Mouse (Mus musculus) retina, adult 2 months (tissue): Measurements from ENCODE around the gene Hip1.
"Not testable (repeated sequence)": the region's sequence is repeated elsewhere in the genome, so short reads cannot be mapped to it uniquely, and the experiment has no call there.

Experiments
- DNase-seq: peaks from one replicate; pipeline ENCODE4 v3.0.0-alpha.2; 2012; ENCODE audit warnings: low read depth, low spot score

Hip1 gene

GRCm38 (mm10) chr5:135492126-135492525 lies 52.8 kb downstream of the Hip1 start:
- no peak for DNase-seq

GRCm38 (mm10) chr5:135489695-135490294 lies 55.1 kb downstream of the Hip1 start:
- DNase-seq = no peak

GRCm38 (mm10) chr5:135488881-135489694 lies 55.8 kb downstream of the Hip1 start:
- DNase-seq = no peak

GRCm38 (mm10) chr5:135488222-135488880 lies 56.6 kb downstream of the Hip1 start:
- no peak for DNase-seq

GRCm38 (mm10) chr5:135485289-135485688 lies 59.6 kb downstream of the Hip1 start:
- DNase-seq = no peak

- DNase-seq = not testable (repeated sequence)
Observed at GRCm38 (mm10) chr5:135483865-135484264, 61.1 kb downstream of the Hip1 start.

- DNase-seq = no peak
Observed at GRCm38 (mm10) chr5:135478877-135479600, 65.9 kb downstream of the Hip1 start.

GRCm38 (mm10) chr5:135476199-135476598 lies 68.7 kb downstream of the Hip1 start:
- no peak for DNase-seq

GRCm38 (mm10) chr5:135472405-135472804 lies 72.5 kb downstream of the Hip1 start:
- no peak for DNase-seq

GRCm38 (mm10) chr5:135471747-135472146 lies 73.2 kb downstream of the Hip1 start:
- DNase-seq = no peak

- DNase-seq = no peak
Observed at GRCm38 (mm10) chr5:135468280-135468679, 76.6 kb downstream of the Hip1 start.

GRCm38 (mm10) chr5:135465833-135466291 lies 79.1 kb downstream of the Hip1 start:
- no peak for DNase-seq

GRCm38 (mm10) chr5:135463380-135463779 lies 81.5 kb downstream of the Hip1 start:
- DNase-seq = no peak

- no peak for DNase-seq
Observed at GRCm38 (mm10) chr5:135460833-135461173, 84.1 kb downstream of the Hip1 start.

GRCm38 (mm10) chr5:135460152-135460832 lies 84.6 kb downstream of the Hip1 start:
- no peak for DNase-seq

GRCm38 (mm10) chr5:135459486-135459885 lies 85.4 kb downstream of the Hip1 start:
- DNase-seq = peak; percentile 8

- DNase-seq = no peak
Observed at GRCm38 (mm10) chr5:135457961-135458360, 87.0 kb downstream of the Hip1 start.

- DNase-seq = no peak
Observed at GRCm38 (mm10) chr5:135456515-135456914, 88.4 kb downstream of the Hip1 start.

- DNase-seq = no peak
Observed at GRCm38 (mm10) chr5:135454256-135454655, 90.7 kb downstream of the Hip1 start.

GRCm38 (mm10) chr5:135451559-135451958 lies 93.4 kb downstream of the Hip1 start:
- not testable (repeated sequence) for DNase-seq

GRCm38 (mm10) chr5:135451100-135451499 lies 93.8 kb downstream of the Hip1 start:
- no peak for DNase-seq
